Mouse (Mus musculus): ENCODE results near the gene Ubr4.

DNA sequence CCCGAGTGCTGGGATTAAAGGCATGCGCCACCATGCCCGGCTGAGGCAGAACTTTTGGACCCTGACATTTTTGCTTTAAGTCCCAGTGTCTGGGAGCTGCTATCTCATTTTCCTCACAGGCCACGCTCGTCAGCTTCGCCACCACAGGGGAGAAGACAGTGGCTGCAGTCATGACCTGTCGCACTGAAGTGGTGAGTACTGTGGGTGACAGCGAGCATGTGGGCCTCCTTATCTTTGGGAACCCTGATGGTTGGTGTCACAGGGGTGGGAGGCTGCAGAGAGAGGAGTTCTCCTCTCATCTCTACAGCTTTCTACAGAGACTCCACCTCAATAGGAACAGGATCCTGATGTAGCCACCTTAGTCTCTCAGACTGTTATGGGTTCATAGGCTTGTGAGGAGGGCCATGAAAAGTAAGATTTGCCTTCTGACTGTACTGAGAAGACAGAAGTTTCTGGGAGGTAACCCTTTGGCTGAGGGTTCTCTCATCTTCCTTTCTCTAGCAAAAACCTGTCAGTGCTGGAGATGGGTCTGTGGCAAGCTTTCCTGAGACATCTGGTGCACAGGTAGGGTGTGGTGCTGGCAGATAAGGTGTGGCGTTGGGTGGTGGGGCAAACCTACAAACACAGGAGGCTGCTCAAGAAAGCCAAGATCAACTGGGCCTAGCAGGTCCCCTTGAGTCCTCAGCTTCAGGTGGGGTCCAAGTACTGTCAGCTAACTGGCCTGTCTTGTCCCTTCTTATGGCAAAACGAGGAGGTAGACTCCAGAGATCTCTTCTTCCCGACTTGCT, 8.5 kb downstream of the Ubr4 start:
- no peak for TF ChIP-seq POLR2A (IDR thresholded peaks at IDR 0.05; ENCODE audit: insufficient read depth, low read depth, low read length)
- TF ChIP-seq EP300 (IDR thresholded peaks at IDR 0.05; ENCODE audit: insufficient read depth, low read depth, low read length), result no peak
- TF ChIP-seq CTCF (IDR thresholded peaks at IDR 0.05), result no peak
